Mouse (Mus musculus): ENCODE measurements around the gene G3bp2. TPM values are rescaled to one million over a fixed set of nuclear protein-coding genes. Genes with fewer than 3 reads are reported as not detected.

Gene G3bp2
- total RNA-seq, 2 experiments from 2014 or later, result 58.2 to 61.5 TPM

- no peak for DNase-seq (ENCODE audit: low spot score)
Observed at GRCm38 (mm10) chr5:92101601-92102000, 18.1 kb upstream of the G3bp2 start.

GRCm38 (mm10) chr5:92098351-92099109 is 15.0 kb upstream of the G3bp2 start:
- DNase-seq (ENCODE audit: low spot score), result no peak

DNA sequence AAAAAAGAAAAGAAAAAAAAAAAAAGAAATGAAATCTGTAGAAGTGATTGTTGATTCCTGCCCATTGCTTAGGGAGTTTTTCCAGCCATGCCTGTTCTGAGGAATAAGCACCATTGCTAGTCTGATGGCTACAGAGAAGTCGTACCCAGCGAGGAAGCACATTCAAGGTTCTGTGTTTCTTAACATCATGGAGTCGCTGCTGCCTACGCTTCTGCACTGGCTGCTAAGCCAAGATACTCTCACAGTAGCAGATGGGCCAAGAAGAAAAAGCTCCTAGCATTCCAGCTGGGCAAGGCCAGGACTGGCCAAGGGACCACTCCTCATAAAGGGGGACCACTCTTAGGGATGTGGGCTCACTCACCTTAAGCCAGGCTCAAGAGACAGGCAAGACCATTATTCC is 14.3 kb upstream of the G3bp2 start:
- DNase-seq (ENCODE audit: low spot score), result no peak

- peak; percentile 23 for DNase-seq (ENCODE audit: low spot score)
Observed at GRCm38 (mm10) chr5:92096786-92097185, 13.3 kb upstream of the G3bp2 start.

DNA sequence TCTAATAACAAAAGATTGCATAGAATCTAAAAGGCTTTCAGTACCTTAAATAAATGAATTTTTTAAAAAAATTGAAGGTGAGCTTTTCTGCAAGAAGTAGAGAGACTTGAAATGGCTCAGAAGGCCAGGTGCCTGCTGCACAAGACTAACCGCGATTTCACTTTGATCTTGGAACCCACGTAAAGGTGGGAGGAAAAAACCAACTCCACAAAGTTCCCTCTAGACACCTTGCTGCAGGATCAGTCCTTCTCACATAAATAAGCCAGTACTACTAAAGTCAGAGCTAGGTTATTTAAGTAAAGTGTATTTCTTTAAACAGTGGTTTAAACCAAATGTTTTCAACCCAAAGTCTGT is 10.5 kb upstream of the G3bp2 start:
- no peak for DNase-seq (ENCODE audit: low spot score)

DNA sequence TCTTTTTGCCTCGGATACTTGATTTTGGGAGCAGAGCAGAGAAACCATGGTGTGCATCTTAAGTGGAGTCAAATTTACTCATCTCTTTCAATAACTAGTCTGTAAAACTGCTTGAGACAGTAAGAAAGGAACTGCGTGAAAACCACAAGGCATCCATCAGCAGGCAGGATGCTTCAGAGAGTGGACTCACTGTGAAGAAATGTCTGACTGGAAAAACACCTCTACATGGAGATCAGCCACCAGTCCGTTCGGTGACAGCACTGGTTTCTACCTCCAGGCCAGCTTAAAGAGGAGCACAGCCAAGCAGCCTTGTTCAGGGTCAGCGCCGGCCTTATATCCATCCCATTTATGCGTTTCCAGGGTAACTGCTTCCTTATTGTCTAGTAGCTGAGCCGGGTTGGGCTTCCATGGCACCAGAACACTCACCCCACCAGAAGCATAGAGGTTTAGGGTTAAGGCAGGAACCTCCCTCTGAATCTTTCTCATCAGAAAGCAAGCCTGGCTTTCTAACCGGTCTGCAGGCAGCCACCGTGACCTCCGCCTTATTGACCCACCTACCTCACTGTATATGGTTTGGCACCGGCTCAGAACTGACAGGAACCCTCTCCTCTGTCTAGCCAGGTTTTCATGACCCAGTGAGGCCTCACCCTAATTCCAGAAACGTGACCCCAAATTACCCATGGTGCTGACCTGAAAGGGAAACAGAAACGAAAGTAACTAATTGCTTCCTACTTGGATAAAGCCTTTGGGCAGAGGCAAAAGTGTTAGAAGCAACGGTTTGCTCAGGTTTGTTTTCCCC is 9.9 kb upstream of the G3bp2 start:
- DNase-seq (ENCODE audit: low spot score), result no peak

DNA sequence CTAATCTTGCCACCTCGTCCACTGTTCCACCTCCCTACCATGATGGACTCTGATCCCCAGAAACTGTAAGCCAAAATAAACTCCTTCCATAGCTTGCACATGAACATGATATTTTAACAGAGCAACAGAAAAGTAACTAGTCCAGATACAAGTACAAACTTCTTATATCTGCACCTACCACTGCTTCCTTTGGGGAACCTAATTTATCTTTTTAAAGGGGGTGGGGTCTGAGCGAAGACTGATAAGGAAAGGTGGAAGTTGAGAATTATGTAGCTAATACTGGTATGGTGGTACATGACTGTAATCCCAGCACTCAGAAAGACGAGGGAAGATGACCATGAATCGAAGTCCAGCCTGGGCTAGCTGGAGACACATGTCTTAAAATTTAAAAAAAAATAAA is 4.0 kb upstream of the G3bp2 start:
- no peak for DNase-seq (ENCODE audit: low spot score)

GRCm38 (mm10) chr5:92085821-92086550 is 2.5 kb upstream of the G3bp2 start:
- peak; percentile 48 for DNase-seq (ENCODE audit: low spot score)

DNA sequence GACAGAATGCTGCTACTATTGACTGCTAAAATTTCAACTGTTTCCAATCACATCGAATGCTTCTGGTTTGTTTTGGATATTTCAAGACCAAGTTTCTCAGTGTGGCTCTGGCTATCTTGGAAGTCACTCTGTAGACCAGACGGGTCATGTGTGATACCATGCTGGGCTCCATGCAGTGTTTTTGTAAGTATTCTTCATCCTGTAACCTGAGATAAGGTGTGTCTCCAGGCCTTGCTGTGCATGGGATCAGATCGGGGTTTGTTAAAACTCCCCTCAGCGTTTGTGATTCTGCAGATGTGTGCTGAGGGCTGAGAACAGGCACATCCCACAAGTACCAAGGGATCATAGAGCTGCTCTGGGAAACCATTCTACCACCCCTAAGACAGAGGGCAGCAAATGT is 1.7 kb upstream of the G3bp2 start:
- DNase-seq (ENCODE audit: low spot score), result no peak

GRCm38 (mm10) chr5:92082821-92083401 is 608 bp downstream of the G3bp2 start:
- peak; percentile 56 for DNase-seq (ENCODE audit: low spot score)

DNA sequence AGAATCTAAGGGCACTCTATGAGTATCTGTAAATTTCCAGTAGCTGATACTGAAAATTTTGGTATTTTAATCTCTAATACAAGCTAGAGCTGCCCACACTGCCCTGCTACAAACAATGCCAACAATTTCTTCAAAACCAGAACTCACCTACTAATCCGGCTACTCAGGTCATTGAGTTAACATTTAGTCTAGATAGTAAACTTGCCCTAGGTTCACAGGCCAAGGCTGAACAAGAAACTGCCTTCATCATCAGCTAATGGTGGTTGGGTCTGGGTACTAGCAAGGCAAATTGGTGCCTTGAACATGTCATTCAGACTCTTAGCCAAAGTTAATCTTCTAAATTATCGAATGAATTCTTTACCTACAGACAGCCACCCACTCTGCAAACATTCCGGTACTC is 2.2 kb downstream of the G3bp2 start:
- DNase-seq (ENCODE audit: low spot score), result no peak

DNA sequence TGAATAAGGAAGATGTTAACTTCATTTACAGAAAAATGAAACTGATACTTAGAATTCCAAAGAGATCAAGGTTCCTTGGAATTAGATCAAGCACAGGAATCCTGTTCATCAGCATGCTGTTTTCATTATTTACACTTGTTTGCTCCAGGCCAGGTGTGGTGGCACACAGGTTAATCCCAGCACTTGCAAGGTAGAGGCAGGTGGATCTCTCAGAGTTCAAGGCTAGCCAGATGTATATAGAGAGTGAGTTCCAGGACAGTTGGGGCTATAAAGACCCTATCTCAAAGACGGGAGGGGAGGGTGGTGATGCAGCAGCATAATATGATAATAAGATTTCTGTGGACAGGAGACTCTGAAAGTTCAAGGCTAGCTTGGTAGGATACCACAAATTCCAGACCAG is 3.1 kb downstream of the G3bp2 start:
- no peak for DNase-seq (ENCODE audit: low spot score)

GRCm38 (mm10) chr5:92079304-92079703 is 4.2 kb downstream of the G3bp2 start:
- DNase-seq (ENCODE audit: low spot score), result no peak

DNA sequence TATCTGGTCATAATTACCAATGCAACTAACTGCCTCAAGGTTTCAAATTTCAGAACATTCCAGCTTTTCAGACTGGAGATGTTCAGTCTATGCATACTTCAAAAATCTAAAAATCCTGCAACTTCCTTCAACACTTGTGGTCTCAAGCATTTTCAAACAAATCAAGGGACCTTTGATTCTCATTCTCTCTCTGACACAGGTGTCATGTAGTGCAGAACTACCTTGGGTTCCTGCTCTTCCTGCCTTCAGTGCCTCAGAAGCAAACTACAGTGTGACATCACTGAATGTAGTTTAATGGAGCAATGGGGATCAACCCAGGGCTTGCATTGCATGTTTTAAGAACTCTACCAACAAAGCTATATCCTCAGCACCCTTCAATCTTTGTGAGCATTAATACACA is 4.8 kb downstream of the G3bp2 start:
- no peak for DNase-seq (ENCODE audit: low spot score)

- no peak for DNase-seq (ENCODE audit: low spot score)
Observed at GRCm38 (mm10) chr5:92076273-92076672, 7.2 kb downstream of the G3bp2 start.

GRCm38 (mm10) chr5:92074061-92074460 is 9.5 kb downstream of the G3bp2 start:
- no peak for DNase-seq (ENCODE audit: low spot score)

DNA sequence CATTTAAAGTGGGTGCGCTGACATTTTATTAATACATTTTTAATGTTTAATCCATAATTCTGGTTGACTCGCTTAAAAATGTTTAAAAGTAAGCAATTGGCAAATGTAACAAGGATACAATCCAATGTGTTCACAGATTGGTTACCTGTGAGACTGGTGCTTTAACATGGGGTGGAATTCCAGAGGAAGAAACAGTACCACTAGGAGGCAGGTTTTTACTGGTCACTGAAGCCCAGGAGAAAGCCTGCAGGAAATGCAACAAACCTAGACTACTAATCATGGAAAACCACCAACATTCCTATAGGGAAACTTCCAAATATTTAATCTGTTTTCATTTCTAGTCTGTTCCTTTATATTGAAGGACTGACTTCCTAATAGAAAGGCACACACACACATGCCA is 20.3 kb downstream of the G3bp2 start:
- no peak for DNase-seq (ENCODE audit: low spot score)

DNA sequence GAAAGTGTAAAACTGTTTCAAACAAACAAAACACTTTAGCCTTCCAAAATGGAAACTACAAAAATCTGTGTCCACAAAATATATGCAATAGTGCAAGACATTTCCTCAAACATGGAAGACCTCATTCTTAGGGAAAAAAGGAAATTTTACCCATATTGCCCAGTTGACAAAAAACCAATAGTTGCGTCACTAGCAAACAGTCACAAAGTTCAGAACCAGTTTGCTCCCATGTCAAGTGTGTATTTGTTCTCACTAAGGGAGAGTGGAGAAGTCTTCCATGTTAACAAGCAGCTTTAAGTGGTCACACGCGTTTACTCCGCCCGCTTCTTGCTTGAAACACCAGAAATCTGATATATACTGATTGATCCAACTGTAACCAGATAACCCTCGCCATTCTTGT is 30.7 kb downstream of the G3bp2 start:
- no peak for DNase-seq (ENCODE audit: low spot score)

GRCm38 (mm10) chr5:92050419-92050818 is 33.1 kb downstream of the G3bp2 start:
- no peak for DNase-seq (ENCODE audit: low spot score)

GRCm38 (mm10) chr5:92043783-92044182 is 39.7 kb downstream of the G3bp2 start, which contains the start of gene Cdkl2:
Cdkl2 (minus strand) TSS chr5:92043883.
- no peak for DNase-seq (ENCODE audit: low spot score)

GRCm38 (mm10) chr5:92042377-92043348 is 40.9 kb downstream of the G3bp2 start:
- DNase-seq (ENCODE audit: low spot score), result peak; percentile 94

Data from gastrocnemius, adult 18-20 months (tissue).